Mouse (Mus musculus): ENCODE measurements around the gene Gucy2c.

DNA sequence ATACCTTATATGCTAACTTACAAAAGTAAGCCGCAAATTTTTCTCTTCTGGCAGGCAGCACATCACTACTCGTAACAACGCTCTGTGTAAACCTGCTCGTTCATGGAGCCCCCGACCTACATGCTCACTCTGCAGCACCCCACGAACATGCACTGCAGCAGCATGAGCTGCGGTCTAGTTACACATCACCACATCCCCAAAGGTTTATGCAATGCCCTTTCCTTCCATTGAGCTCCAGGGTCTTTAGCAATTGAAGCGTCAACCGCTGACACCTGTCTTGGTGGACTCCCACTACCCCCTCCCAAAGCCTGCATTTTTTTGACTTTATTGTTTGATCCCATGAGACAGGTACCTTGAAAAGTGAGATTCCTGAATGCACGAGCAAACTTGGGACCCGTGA, 31.0 kb downstream of the Gucy2c start:
- TF ChIP-seq CTCF (IDR thresholded peaks at IDR 0.05; ENCODE audit: low read depth) (no peak), EP300 (IDR thresholded peaks at IDR 0.05; ENCODE audit: low read depth) (no peak)

Data from heart, postnatal 0 days (tissue).